Mouse (Mus musculus) heart, postnatal 25 days (tissue): ENCODE data around the gene Ccdc157. TPM values are rescaled to one million over a fixed set of nuclear protein-coding genes. Genes with fewer than 3 reads are reported as not detected.

Experiments
- DNase-seq: peaks from one replicate; pipeline ENCODE4 v3.0.0; 2022; ENCODE audit warnings: low spot score
- intact Hi-C: fragments of 180-260 bp; cut with DNase I; formaldehyde crosslinking; loops from one replicate; pipeline ENCODE4 v1.15.1; 2025
- total RNA-seq, 2 experiments: library from RNA; stranded (reverse); gene quantifications; 2 replicates each; pipeline ENCODE4 v1.2.3; 2021

Ccdc157 gene
- total RNA-seq: 1 to 10 TPM; 5.0 to 5.3 TPM

DNA sequence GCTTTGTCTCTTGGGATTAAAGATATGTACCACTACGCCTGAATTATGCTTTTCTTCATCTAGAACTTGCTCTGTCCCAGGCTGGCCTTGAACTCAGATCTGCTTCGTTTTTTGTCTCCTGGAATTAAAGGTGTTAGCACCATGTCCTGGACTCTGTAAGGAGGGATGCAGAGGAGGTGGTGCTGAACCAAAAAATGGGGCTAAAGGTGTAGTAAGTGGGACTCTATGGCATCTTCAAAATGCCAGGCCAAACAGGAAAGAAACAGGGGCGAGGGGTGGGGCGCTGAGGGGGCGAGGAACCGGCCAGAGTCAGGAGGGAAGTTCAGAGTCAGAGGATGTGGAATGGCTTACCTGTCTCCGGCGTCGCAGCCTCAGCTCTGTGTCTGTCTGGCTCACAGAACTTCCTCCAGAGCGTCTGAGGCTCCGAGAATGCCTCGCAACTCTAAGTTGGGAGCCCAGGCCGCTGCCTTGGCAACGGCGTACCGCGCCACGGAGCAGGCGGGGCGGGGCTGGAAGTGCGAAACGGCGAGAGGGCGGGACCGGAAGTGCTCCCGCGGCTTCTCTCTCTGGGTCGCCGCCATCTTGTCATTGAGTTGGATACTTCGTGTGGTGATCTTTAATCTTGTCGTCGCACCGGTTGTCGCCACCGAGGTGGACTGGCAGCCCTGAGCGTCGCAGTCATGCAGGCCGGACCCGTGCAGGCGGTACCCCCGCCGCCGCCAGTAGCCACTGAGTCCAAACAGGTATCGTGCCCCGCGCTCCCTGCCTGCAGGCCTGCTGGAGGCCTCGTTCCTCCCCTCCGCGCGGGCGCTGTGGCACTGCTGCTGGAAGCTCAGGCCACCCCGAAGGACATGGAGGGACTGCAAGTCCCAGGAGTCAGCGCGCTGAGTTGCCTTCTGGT is at the start of gene Ccdc157, which contains the start of gene Sf3a1:
Gene Ccdc157, minus strand, starts transcription at position 486 of the 901 bp plus-strand sequence.
Gene Sf3a1, plus strand, starts transcription at position 543 of the 901 bp plus-strand sequence.
- intact Hi-C loops: loop anchor here (2.0 to 10.0 kb wide), 2 partner anchors 25 to 55 kb away; partner anchors contain the start of genes Castor1 and Rnf215
- peak; percentile 86 for DNase-seq

DNA sequence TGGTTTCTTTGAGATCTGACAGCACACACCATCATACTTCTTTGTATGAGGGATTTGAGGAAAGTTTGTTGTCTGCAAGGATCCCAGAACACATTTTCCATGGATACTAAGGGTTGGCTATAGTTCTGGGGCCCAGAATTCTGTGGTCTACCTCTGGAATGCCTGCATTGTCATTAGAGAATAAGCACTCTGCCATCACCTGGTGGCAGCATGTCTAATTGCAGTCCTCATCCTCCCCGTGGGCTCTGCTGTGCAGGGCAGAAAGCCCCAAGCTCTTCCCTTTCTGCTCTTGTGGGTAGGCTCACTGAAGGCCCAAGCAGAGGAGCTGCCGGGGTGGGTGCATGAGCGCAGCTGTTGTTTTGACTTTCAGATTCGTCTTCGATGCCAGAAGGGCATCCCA is 49.5 kb upstream of the Ccdc157 start:
- no peak for DNase-seq
- intact Hi-C loops: no loop called here

- DNase-seq: no peak
- intact Hi-C loops: no loop called here
Observed at GRCm38 (mm10) chr11:4207655-4208054, 47.6 kb upstream of the Ccdc157 start.

DNA sequence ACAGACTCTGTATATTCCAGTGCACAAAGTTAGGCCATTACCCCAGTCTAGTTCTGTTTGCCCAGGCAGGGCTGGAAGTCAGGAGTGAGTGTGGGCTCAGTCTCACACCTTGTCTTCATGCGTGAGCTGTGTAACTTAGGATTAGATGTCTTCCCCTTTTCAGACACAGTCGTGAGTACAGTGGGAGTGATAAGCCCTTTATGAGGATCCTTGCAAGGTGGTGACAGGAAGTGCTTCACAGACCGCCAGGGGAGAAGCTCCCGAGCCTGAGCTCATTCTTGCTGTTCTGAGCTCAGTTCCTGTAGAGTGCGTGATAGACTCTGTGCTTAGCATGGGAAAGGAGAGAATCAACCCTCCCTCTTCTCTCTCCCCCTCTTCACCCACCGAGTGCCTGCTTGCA is 46.5 kb upstream of the Ccdc157 start:
- intact Hi-C loops: no loop called here
- no peak for DNase-seq

DNA sequence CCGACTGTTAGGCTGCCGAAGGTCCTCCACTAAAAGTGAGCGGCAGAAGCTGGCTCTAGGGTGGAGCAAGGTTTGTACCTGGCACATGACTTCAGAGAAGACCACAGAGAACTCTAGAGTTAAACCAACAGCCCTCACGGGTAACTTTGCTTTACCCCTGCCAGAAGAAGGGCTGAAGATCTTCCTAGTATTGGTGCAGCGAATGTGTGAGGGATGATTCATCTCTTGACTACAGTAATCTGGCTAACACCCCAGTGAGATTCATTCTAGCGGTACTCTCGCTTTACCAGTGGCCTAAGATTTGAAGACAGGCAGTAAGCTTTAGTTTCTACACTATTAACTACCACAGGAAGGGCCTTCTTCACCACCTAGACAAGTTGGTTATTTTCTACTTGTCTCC is 45.9 kb upstream of the Ccdc157 start:
- intact Hi-C loops: no loop called here
- DNase-seq: no peak

- intact Hi-C loops: no loop called here
Observed at GRCm38 (mm10) chr11:4205097-4205655, 45.1 kb upstream of the Ccdc157 start.

GRCm38 (mm10) chr11:4203705-4204074 is 43.6 kb upstream of the Ccdc157 start:
- intact Hi-C loops: loop anchor here (2.0 kb wide), 1 partner anchor 17 kb away; the partner anchor contains the start of gene Tbc1d10a
- DNase-seq: peak; percentile 85

More at GRCm38 (mm10) chr11:4205097-4205655, 45.1 kb upstream of the Ccdc157 start:
- no peak for DNase-seq

GRCm38 (mm10) chr11:4202995-4203704 is 43.1 kb upstream of the Ccdc157 start:
- no peak for DNase-seq
- intact Hi-C loops: loop anchor here (2.0 kb wide), 1 partner anchor 16 kb away; the partner anchor contains the start of gene Tbc1d10a

DNA sequence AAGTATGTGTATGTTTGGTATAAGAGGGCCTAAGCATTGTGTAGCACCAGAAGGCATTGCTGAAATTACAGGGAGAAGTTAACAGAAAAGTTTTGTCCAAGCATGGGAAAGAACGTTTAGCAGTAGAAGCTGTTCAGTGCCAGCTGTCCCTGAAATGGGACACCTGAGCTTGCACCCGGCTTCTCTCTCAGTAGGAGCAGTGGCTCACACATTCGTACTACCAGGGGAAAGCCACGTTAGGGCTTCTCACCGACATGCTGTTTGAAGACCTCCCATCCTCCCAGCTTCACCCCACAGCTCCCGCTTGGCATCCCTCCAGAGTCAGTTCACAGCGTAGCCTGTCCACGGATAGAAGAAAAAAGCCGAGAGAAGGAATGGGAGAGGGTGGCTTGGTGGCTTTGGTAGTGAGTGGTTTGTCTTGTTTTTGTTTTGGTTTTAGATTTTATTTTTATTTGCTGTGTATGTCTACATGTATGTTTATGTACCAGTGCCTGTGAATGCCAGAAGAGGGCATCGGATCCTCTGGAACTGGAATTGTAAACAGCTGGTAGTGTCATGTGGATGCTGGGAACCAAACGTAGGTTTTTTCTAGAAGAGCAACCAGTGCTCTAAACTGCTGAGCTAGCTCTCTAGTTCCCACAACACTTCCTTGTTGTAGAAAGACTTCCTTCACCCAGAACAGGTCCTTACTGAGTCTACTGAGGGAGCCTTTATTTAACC is 42.0 kb upstream of the Ccdc157 start:
- DNase-seq: no peak
- intact Hi-C loops: loop anchor here (2.0 kb wide), 1 partner anchor 15 kb away; the partner anchor contains the start of gene Tbc1d10a

- intact Hi-C loops: no loop called here
- no peak for DNase-seq
Observed at GRCm38 (mm10) chr11:4197691-4198090, 37.6 kb upstream of the Ccdc157 start.

GRCm38 (mm10) chr11:4196636-4197035 is 36.5 kb upstream of the Ccdc157 start:
- intact Hi-C loops: no loop called here
- DNase-seq: no peak

GRCm38 (mm10) chr11:4195597-4196031 is 35.5 kb upstream of the Ccdc157 start:
- intact Hi-C loops: no loop called here
- no peak for DNase-seq

DNA sequence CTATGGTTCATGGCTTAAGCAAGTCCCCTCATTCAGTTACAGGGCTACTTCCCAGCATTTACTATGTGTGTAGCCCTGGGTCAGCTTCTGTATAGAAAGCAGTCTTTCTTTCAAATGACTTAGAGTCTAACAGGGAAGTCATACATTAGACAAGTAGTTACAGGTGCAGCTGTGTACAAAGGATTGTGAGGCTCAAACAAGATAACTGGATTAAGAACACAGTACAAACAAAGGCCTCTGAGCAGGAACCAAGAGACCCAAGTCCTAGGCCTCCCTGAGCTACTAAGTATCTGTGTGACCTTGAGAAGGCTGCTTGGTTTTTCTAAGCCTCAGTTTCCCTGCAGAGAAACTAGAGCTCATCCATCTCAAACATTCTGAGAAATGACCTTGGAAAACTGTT is 33.3 kb upstream of the Ccdc157 start:
- no peak for DNase-seq
- intact Hi-C loops: no loop called here

DNA sequence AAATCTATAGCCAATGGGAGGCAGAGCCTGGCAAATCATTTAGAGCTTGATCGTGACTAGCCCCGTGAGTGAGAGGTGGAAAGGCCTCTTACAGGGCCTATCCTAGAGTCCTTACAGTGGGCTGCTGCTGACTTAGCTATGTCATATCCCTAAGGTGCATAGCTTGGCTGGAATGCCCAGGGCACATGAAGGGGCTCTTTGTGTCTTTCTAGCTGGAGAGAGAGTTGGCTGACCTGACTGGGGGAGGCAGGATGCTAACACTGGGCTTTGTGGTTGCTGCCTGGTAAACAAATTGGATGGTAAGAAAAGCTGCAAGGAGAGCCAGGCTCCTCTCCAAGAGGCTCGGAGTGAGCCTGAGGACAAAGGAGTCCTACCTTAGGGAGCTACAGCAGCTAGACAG is 32.7 kb upstream of the Ccdc157 start:
- DNase-seq: no peak
- intact Hi-C loops: no loop called here

- intact Hi-C loops: loop anchor here (2.0 kb wide), 1 partner anchor 28 kb away; the partner anchor contains the start of gene Castor1
- no peak for DNase-seq
Observed at GRCm38 (mm10) chr11:4190677-4191076, 30.6 kb upstream of the Ccdc157 start.

DNA sequence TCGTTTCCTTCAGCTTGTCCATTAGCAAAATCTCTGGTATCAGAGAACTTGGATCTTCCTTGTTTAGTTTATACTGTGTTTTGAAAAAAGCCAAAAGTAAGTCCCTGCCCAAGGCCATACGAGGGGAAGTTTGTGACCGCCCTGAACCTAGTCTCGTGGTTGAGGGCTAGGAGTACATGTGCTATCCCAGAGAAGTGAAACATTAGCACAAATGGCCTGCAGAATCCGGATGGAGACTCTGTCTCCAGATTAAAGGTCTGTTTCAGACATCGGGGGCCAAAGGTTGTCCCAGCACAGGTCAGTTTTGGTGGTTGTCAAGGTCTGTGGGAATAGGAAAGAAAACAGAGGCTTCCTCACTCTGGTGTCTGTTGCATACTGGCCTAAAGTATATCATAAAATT is 29.1 kb upstream of the Ccdc157 start:
- DNase-seq: no peak
- intact Hi-C loops: no loop called here

- no peak for DNase-seq
- intact Hi-C loops: loop anchor here (2.0 kb wide), 1 partner anchor 15 kb away; no protein-coding TSS in a partner anchor
Observed at GRCm38 (mm10) chr11:4187318-4187700, 27.2 kb upstream of the Ccdc157 start.

- peak; percentile 98 for DNase-seq
- intact Hi-C loops: loop anchor here (2.0 kb wide), 1 partner anchor 16 kb away; no protein-coding TSS in a partner anchor
Observed at GRCm38 (mm10) chr11:4186486-4187317, 26.6 kb upstream of the Ccdc157 start, which contains the start of gene Tbc1d10a. Gene Tbc1d10a (plus strand): TSS chr11:4186789.
